Mouse (Mus musculus): ENCODE results near the gene Gsdme.

DNA sequence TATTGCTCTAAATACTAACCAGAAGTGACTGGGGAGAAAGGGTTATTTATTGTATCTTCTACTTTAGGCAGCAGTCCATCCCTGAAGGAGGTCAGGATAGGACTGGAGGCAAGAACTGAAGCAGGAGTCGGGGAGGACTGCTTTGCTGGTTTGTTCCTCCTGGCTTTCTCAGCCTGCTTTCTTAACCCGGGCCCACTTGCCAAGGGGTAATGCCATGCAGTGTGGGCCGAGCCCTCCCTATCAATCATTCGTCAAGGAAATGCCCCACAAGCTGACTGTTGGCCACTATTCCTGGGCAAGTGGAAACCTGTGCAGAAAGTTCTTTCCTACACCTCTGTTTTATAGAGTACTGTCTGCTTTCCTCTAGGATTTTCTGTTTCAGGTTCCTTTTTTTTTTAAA is 114.3 kb downstream of the Gsdme start:
- TF ChIP-seq EP300 (IDR thresholded peaks at IDR 0.05; ENCODE audit: low read depth), result no peak
- TF ChIP-seq CTCF (IDR thresholded peaks at IDR 0.05; ENCODE audit: low read depth), result no peak

All from liver, embryonic 14.5 days (tissue).